Mouse (Mus musculus): ENCODE results near the gene Capn2. TPM values are rescaled to one million over a fixed set of nuclear protein-coding genes. Genes with fewer than 3 reads are reported as not detected.
A peak's percentile ranks its signal among the peaks of the same experiment; 100 is the strongest.

Gene Capn2
- polyA plus RNA-seq, 1 experiment: 33.0 TPM

DNA sequence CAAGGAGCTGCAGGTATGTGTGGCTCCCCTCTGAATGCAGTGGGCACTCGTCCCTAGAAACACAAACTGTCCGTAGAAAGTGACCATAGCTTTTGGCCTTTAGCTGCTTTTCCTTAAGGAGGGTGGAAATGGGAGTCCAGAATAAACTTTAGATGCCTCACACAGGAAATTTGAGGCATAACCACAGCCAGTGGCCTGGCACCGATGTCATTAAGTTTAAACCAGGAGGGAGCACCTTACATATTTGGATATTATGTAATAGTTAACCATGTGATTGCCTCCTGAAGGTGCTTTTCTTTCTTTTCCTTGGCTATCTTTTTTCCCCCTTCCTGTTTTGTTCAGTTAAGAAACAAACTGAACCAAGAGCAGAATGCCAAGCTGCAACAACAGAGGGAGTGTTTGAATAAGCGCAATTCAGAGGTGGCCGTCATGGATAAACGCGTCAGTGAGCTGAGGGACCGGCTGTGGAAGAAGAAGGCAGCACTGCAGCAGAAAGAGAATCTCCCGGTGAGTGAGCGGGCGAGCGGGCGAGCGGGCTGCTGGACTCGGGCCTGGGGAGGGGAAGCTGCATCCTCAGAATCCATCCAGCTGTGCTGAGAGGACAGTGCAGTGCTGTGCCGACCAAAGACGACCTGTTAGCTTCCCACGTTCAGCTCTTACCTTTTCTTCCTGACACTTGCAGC lies 75.5 kb downstream of the Capn2 start:
- Histone ChIP-seq H3K27ac (ENCODE audit: insufficient read depth, low read depth, low read length) (peak overlapping the region; percentile 53), H3K36me3 (ENCODE audit: control insufficient read depth, insufficient read depth, low read length) (peaks cover 14% of the 10 kb centered on the region)
- 61% methylated on average over 18 of the region's 18 CpGs for WGBS

DNA sequence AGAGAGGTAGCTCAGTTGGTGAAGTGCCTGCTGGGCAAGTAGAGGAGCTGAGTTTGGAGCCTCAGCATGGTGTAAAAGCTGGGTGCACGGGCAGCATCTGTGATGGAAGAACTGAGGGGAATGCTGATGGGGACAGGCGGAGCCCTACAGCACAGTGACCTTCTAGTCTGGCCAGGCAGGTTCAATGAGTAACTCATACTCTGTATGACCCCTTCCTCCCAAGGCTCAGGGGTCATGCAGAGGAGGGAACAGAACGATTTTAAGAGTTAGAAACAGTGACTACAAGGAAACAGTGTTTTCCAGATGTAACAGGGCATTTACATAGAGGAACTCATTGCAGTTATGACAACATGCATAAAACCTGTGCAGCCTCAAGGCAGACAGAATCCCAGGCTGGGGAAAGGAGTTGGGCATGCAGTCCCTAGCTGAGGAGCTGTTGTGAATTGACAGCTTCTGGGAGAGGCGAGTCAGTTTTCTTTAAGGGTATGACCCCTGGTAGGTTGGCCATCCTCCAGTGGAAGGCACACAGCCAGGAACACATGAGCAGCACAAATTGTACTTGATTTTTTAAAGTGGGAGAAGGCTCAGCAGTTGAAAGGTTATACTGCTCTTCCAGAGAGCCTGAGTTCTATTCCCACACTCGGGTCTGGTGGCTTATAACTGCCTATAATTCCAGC lies 77.7 kb downstream of the Capn2 start:
- no peak for TF ChIP-seq CTCF (conservative IDR thresholded peaks at IDR 0.05; ENCODE audit: insufficient read depth, insufficient read length, low read depth, low read length)
- no peak for TF ChIP-seq POLR2A (IDR thresholded peaks at IDR 0.05; ENCODE audit: low read depth, low read length)
- DNase-seq: peak; percentile 96
- H3K36me3 ChIP-seq (ENCODE audit: control insufficient read depth, insufficient read depth, low read length): peaks cover 7% of the 10 kb centered on the region

More for the DNA sequence above, 75.5 kb downstream of the Capn2 start:
- no peak for DNase-seq
- Histone ChIP-seq H3K4me1 (ENCODE audit: control insufficient read depth, insufficient read depth, low read length) (peaks cover 28% of the 10 kb centered on the region), H3K27me3 (replicated peaks; ENCODE audit: control insufficient read depth, insufficient read depth, low read length) (no peaks in the 10 kb centered on the region), H3K4me3 (ENCODE audit: insufficient read depth, low read depth, low read length) (no peak overlapping the region)
- TF ChIP-seq POLR2A (IDR thresholded peaks at IDR 0.05; ENCODE audit: low read depth, low read length): no peak
- no peak for TF ChIP-seq CTCF (conservative IDR thresholded peaks at IDR 0.05; ENCODE audit: insufficient read depth, insufficient read length, low read depth, low read length)

GRCm38 (mm10) chr1:182436746-182437145 lies 80.7 kb downstream of the Capn2 start:
- H3K27me3 ChIP-seq (replicated peaks; ENCODE audit: control insufficient read depth, insufficient read depth, low read length): no peaks in the 10 kb centered on the region
- H3K27ac ChIP-seq (ENCODE audit: insufficient read depth, low read depth, low read length): 0 out of 2 replicates have a peak overlapping the region, but pooled peaks have one; percentile 9
- no peak for DNase-seq
- TF ChIP-seq CTCF (conservative IDR thresholded peaks at IDR 0.05; ENCODE audit: insufficient read depth, insufficient read length, low read depth, low read length) (no peak), POLR2A (IDR thresholded peaks at IDR 0.05; ENCODE audit: low read depth, low read length) (no peak)
- H3K4me1 ChIP-seq (ENCODE audit: control insufficient read depth, insufficient read depth, low read length): peaks cover 24% of the 10 kb centered on the region; the same call in 1 of the 2 replicates
- H3K36me3 ChIP-seq (ENCODE audit: control insufficient read depth, insufficient read depth, low read length): peaks cover 3% of the 10 kb centered on the region
- 52% methylated on average over 5 of the region's 5 CpGs for WGBS
- no peak overlapping the region for H3K4me3 ChIP-seq (ENCODE audit: insufficient read depth, low read depth, low read length)

More for the DNA sequence above, 77.7 kb downstream of the Capn2 start:
- H3K27ac ChIP-seq (ENCODE audit: insufficient read depth, low read depth, low read length): peak overlapping the region; percentile 94
- H3K4me3 ChIP-seq (ENCODE audit: insufficient read depth, low read depth, low read length): no peak overlapping the region
- WGBS: 19% methylated on average over 5 of the region's 5 CpGs
- peaks cover 30% of the 10 kb centered on the region for H3K4me1 ChIP-seq (ENCODE audit: control insufficient read depth, insufficient read depth, low read length)
- no peaks in the 10 kb centered on the region for H3K27me3 ChIP-seq (replicated peaks; ENCODE audit: control insufficient read depth, insufficient read depth, low read length)

DNA sequence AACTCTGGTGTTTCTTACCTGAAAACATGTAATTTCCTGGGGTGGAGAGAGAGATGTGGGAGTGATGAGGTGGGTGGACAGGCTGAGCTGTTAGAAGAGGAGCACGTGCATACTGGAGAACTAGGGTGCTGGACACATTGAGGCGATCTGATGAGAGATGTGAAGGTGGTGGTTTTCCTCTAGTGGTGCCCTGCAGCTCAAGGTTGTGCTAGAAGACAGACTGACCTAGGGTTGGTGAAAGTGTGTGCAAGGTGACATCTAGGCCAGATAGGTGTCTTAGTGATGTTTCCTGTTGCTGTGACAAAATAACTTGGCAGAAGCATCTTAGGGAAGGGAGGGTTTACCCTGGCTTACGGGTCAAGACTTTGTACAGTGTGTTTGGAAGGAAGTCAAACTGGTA lies 85.3 kb downstream of the Capn2 start:
- peaks cover 21% of the 10 kb centered on the region for H3K4me1 ChIP-seq (ENCODE audit: control insufficient read depth, insufficient read depth, low read length)
- H3K27ac ChIP-seq (ENCODE audit: insufficient read depth, low read depth, low read length): no peak overlapping the region
- TF ChIP-seq CTCF (conservative IDR thresholded peaks at IDR 0.05; ENCODE audit: insufficient read depth, insufficient read length, low read depth, low read length) (no peak), POLR2A (IDR thresholded peaks at IDR 0.05; ENCODE audit: low read depth, low read length) (no peak)
- peaks cover 2% of the 10 kb centered on the region for H3K36me3 ChIP-seq (ENCODE audit: control insufficient read depth, insufficient read depth, low read length)
- no peaks in the 10 kb centered on the region for H3K27me3 ChIP-seq (replicated peaks; ENCODE audit: control insufficient read depth, insufficient read depth, low read length)
- no peak overlapping the region for H3K4me3 ChIP-seq (ENCODE audit: insufficient read depth, low read depth, low read length)
- 77% methylated on average over 3 of the region's 3 CpGs for WGBS
- DNase-seq: peak; percentile 27

DNA sequence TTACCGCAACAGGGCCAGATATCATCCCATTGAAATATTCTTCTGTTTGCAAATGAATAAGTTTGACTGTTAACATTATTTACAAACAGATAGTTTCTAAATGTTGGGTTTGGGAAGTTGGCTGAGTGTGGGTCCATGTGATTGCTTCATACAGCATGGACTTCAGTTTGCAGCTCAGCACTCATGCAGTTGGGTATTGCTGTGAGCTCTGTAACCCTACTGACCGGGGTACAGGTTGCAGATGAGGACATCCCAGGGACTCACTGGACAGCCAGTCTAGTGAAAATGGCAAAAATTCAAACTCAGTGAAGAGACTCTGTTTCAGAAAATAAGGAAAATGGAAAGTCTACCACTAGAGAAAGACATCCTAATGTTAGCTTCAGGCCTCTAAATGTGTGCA lies 86.7 kb downstream of the Capn2 start:
- no peak for TF ChIP-seq CTCF (conservative IDR thresholded peaks at IDR 0.05; ENCODE audit: insufficient read depth, insufficient read length, low read depth, low read length)
- no peak for TF ChIP-seq POLR2A (IDR thresholded peaks at IDR 0.05; ENCODE audit: low read depth, low read length)
- WGBS: 92% methylated on average over 2 of the region's 2 CpGs
- Histone ChIP-seq H3K27ac (ENCODE audit: insufficient read depth, low read depth, low read length) (no peak overlapping the region), H3K4me3 (ENCODE audit: insufficient read depth, low read depth, low read length) (no peak overlapping the region), H3K36me3 (ENCODE audit: control insufficient read depth, insufficient read depth, low read length) (peaks cover 2% of the 10 kb centered on the region), H3K27me3 (replicated peaks; ENCODE audit: control insufficient read depth, insufficient read depth, low read length) (no peaks in the 10 kb centered on the region), H3K4me1 (ENCODE audit: control insufficient read depth, insufficient read depth, low read length) (peaks cover 29% of the 10 kb centered on the region)
- no peak for DNase-seq

DNA sequence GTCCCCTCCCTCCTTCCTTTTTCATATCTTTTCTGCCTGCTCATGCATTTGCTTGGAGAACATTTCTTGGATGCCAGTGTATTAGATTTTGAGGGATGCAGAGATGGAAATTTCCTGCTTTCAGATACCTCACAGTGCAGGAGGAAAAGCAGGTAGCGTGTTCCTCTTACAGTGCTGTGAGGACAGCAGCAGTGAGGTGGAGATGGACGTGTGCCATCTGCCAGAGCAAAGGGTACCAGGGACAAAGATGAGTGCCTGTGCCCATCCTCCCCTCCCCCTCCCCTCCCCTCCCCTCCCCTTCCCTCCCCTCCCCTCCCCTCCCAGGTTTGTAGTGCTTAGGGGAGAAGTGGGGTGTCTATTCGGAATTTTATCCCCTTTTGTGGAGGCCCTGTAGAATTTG lies 87.6 kb downstream of the Capn2 start:
- peaks cover 35% of the 10 kb centered on the region for H3K4me1 ChIP-seq (ENCODE audit: control insufficient read depth, insufficient read depth, low read length)
- WGBS: 64% methylated on average over 3 of the region's 3 CpGs
- H3K27ac ChIP-seq (ENCODE audit: insufficient read depth, low read depth, low read length): no peak overlapping the region
- peaks cover 2% of the 10 kb centered on the region for H3K36me3 ChIP-seq (ENCODE audit: control insufficient read depth, insufficient read depth, low read length)
- TF ChIP-seq POLR2A (IDR thresholded peaks at IDR 0.05; ENCODE audit: low read depth, low read length) (no peak), CTCF (conservative IDR thresholded peaks at IDR 0.05; ENCODE audit: insufficient read depth, insufficient read length, low read depth, low read length) (no peak)
- DNase-seq: peak; percentile 35
- no peaks in the 10 kb centered on the region for H3K27me3 ChIP-seq (replicated peaks; ENCODE audit: control insufficient read depth, insufficient read depth, low read length)
- H3K4me3 ChIP-seq (ENCODE audit: insufficient read depth, low read depth, low read length): no peak overlapping the region

- 21% methylated on average over 1 of the region's 1 CpGs for whole genome bisulfite sequencing
- peak; percentile 75 for DNase-seq
- TF ChIP-seq CTCF (conservative IDR thresholded peaks at IDR 0.05; ENCODE audit: insufficient read depth, insufficient read length, low read depth, low read length) (no peak), POLR2A (IDR thresholded peaks at IDR 0.05; ENCODE audit: low read depth, low read length) (no peak)
- Histone ChIP-seq H3K27ac (ENCODE audit: insufficient read depth, low read depth, low read length) (peak overlapping the region; percentile 7; the same call in 1 of the 2 replicates), H3K4me1 (ENCODE audit: control insufficient read depth, insufficient read depth, low read length) (peaks cover 41% of the 10 kb centered on the region), H3K27me3 (replicated peaks; ENCODE audit: control insufficient read depth, insufficient read depth, low read length) (no peaks in the 10 kb centered on the region), H3K4me3 (ENCODE audit: insufficient read depth, low read depth, low read length) (no peak overlapping the region), H3K36me3 (ENCODE audit: control insufficient read depth, insufficient read depth, low read length) (no peaks in the 10 kb centered on the region)
Measured at GRCm38 (mm10) chr1:182427426-182427825, 90.0 kb downstream of the Capn2 start.
